Comparison of ENCODE assay signal across 25 mouse cellular contexts in genomic region chr9:110431241-110431640, GRCm38 (mm10). TPM values are rescaled to one million over a fixed set of nuclear protein-coding genes. Genes with fewer than 3 reads are reported as not detected.
DNase-seq lines count a peak whose midpoint lies in the region; ATAC-seq and TF ChIP-seq lines count a peak whose summit lies in the region.
"Had no signal": no experiment of that assay in that cellular context is flagged by ENCODE, and none has a peak within 500 bp of the region (broad histone marks: within the 10 kb centered on the region; RNA-seq: fewer than 3 reads in every experiment).

No protein-coding gene starts in this region.

- DNase-seq in forebrain, postnatal 0 days: peak; percentile 21
- no peak for DNase-seq in forebrain, embryonic 10.5 days (ENCODE audit: extremely low spot score, low spot score)
- peak; percentile 83 for DNase-seq in midbrain, embryonic 11.5 days (ENCODE audit: low spot score, missing footprints)
- peak; percentile 83 for DNase-seq in layer of hippocampus, adult 9-11 months
- no peak for DNase-seq in kidney, adult 9 months
- DNase-seq in midbrain, embryonic 10.5 days (ENCODE audit: low spot score): no peak
- DNase-seq: cerebellum, adult 11-12 months; heart, adult 18-20 months; kidney, adult 18-20 months; kidney, postnatal 14 days; liver, embryonic 13.5 days; thymus, adult 18-20 months had no signal

- H3K4me2 ChIP-seq in forebrain, postnatal 0 days (ENCODE audit: low read depth): no peak overlapping the region
- no peak overlapping the region for H3K4me2 ChIP-seq in midbrain, embryonic 11.5 days
- no peak overlapping the region for H3K4me2 ChIP-seq in midbrain, embryonic 16.5 days (ENCODE audit: low read length)
- H3K4me2 ChIP-seq: embryonic facial prominence, embryonic 12.5 days; heart, embryonic 15.5 days; liver, embryonic 13.5 days; lung, embryonic 15.5 days; midbrain, embryonic 15.5 days had no signal

- no peaks in the 10 kb centered on the region for H3K4me1 ChIP-seq in forebrain, postnatal 0 days (ENCODE audit: insufficient read depth)
- no peaks in the 10 kb centered on the region for H3K4me1 ChIP-seq in forebrain, embryonic 10.5 days
- H3K4me1 ChIP-seq in midbrain, embryonic 11.5 days (ENCODE audit: control insufficient read depth, insufficient read depth, low read length): no peaks in the 10 kb centered on the region
- no peaks in the 10 kb centered on the region for H3K4me1 ChIP-seq in midbrain, embryonic 16.5 days (ENCODE audit: control insufficient read depth, insufficient read depth, low read length)
- H3K4me1 ChIP-seq in olfactory bulb, adult 2 months (ENCODE audit: control insufficient read depth, insufficient read depth, low read length): peaks cover 2% of the 10 kb centered on the region; the same call in 1 of the 2 replicates
- H3K4me1 ChIP-seq in midbrain, embryonic 10.5 days: no peaks in the 10 kb centered on the region
- H3K4me1 ChIP-seq: embryonic facial prominence, embryonic 12.5 days; heart, embryonic 15.5 days; limb, embryonic 10.5 days; liver, embryonic 13.5 days; lung, embryonic 15.5 days; midbrain, embryonic 15.5 days had no signal

- WGBS in forebrain, postnatal 0 days: 66% methylated on average over 8 of the region's 8 CpGs
- WGBS in forebrain, embryonic 10.5 days: 87% methylated on average over 8 of the region's 8 CpGs
- 78% methylated on average over 8 of the region's 8 CpGs for WGBS in midbrain, embryonic 11.5 days
- WGBS in midbrain, embryonic 16.5 days: 76% methylated on average over 8 of the region's 8 CpGs
- WGBS in olfactory bulb, adult 2 months: 42% methylated on average over 8 of the region's 8 CpGs
- 80% methylated on average over 8 of the region's 8 CpGs for WGBS in midbrain, embryonic 10.5 days

- TF ChIP-seq POLR2A in olfactory bulb, adult 2 months (IDR thresholded peaks at IDR 0.05; ENCODE audit: insufficient read depth, low read depth, low read length): no peak

- H3K27me3 ChIP-seq in forebrain, postnatal 0 days (ENCODE audit: insufficient read depth, low read length): no peaks in the 10 kb centered on the region
- no peaks in the 10 kb centered on the region for H3K27me3 ChIP-seq in forebrain, embryonic 10.5 days (ENCODE audit: poor library complexity, severe bottlenecking)
- H3K27me3 ChIP-seq in midbrain, embryonic 11.5 days (ENCODE audit: control insufficient read depth, insufficient read depth, low read length): no peaks in the 10 kb centered on the region
- H3K27me3 ChIP-seq in midbrain, embryonic 16.5 days (ENCODE audit: control insufficient read depth, insufficient read depth, low read depth, low read length): no peaks in the 10 kb centered on the region
- H3K27me3 ChIP-seq in midbrain, embryonic 10.5 days (ENCODE audit: low read depth, poor library complexity, severe bottlenecking): no peaks in the 10 kb centered on the region
- H3K27me3 ChIP-seq: embryonic facial prominence, embryonic 12.5 days; heart, embryonic 15.5 days; liver, embryonic 13.5 days; lung, embryonic 15.5 days; midbrain, embryonic 15.5 days had no signal

- ATAC-seq in forebrain, postnatal 0 days: peak; percentile 55; the same call in 1 of the 2 replicates
- ATAC-seq in midbrain, embryonic 11.5 days (ENCODE audit: low FRiP score): no peak
- no peak for ATAC-seq in midbrain, embryonic 16.5 days
- ATAC-seq: CD4-positive, CD25-positive, alpha-beta regulatory T cell, adult 4 months; hindbrain, postnatal 0 days; midbrain, embryonic 15.5 days had no signal

- TF ChIP-seq CTCF in forebrain, postnatal 0 days (IDR thresholded peaks at IDR 0.05; ENCODE audit: low read depth): no peak
- TF ChIP-seq CTCF in olfactory bulb, adult 2 months (IDR thresholded peaks at IDR 0.05; ENCODE audit: insufficient read depth, low read depth, low read length): no peak

- no peak overlapping the region for H3K9ac ChIP-seq in forebrain, postnatal 0 days
- H3K9ac ChIP-seq in midbrain, embryonic 11.5 days (ENCODE audit: low read length): no peak overlapping the region
- no peak overlapping the region for H3K9ac ChIP-seq in midbrain, embryonic 16.5 days (ENCODE audit: low read depth, low read length)
- H3K9ac ChIP-seq: embryonic facial prominence, embryonic 12.5 days; heart, embryonic 15.5 days; liver, embryonic 13.5 days; lung, embryonic 15.5 days; midbrain, embryonic 15.5 days had no signal

- no peak overlapping the region for H3K4me3 ChIP-seq in forebrain, postnatal 0 days (ENCODE audit: low read depth, low read length)
- H3K4me3 ChIP-seq in forebrain, embryonic 10.5 days: no peak overlapping the region
- H3K4me3 ChIP-seq in midbrain, embryonic 11.5 days (ENCODE audit: low read depth, low read length): no peak overlapping the region
- H3K4me3 ChIP-seq in midbrain, embryonic 16.5 days (ENCODE audit: low read depth, low read length): no peak overlapping the region
- H3K4me3 ChIP-seq in olfactory bulb, adult 2 months (ENCODE audit: insufficient read depth, low read depth, low read length): no peak overlapping the region
- H3K4me3 ChIP-seq in midbrain, embryonic 10.5 days: no peak overlapping the region
- H3K4me3 ChIP-seq: embryonic facial prominence, embryonic 12.5 days; heart, embryonic 15.5 days; limb, embryonic 10.5 days; liver, embryonic 13.5 days; lung, embryonic 15.5 days; midbrain, embryonic 15.5 days had no signal

- no peaks in the 10 kb centered on the region for H3K9me3 ChIP-seq in forebrain, postnatal 0 days (ENCODE audit: low read length)
- H3K9me3 ChIP-seq in forebrain, embryonic 10.5 days: no peaks in the 10 kb centered on the region
- H3K9me3 ChIP-seq in midbrain, embryonic 11.5 days (ENCODE audit: control insufficient read depth, low read length): no peaks in the 10 kb centered on the region
- no peaks in the 10 kb centered on the region for H3K9me3 ChIP-seq in midbrain, embryonic 16.5 days (replicated peaks; ENCODE audit: control insufficient read depth, low read length, poor library complexity, severe bottlenecking)
- no peaks in the 10 kb centered on the region for H3K9me3 ChIP-seq in midbrain, embryonic 10.5 days (replicated peaks)
- H3K9me3 ChIP-seq: embryonic facial prominence, embryonic 12.5 days; G1E; heart, embryonic 15.5 days; limb, embryonic 10.5 days; liver, embryonic 13.5 days; lung, embryonic 15.5 days; midbrain, embryonic 15.5 days had no signal

- peaks cover 69% of the 10 kb centered on the region for H3K36me3 ChIP-seq in forebrain, postnatal 0 days (ENCODE audit: insufficient read depth)
- H3K36me3 ChIP-seq in forebrain, embryonic 10.5 days (replicated peaks): peaks cover 74% of the 10 kb centered on the region
- H3K36me3 ChIP-seq in midbrain, embryonic 11.5 days (ENCODE audit: control insufficient read depth, insufficient read depth, low read length): peaks cover 2% of the 10 kb centered on the region; the same call in 1 of the 2 replicates
- H3K36me3 ChIP-seq in midbrain, embryonic 16.5 days (ENCODE audit: control insufficient read depth, insufficient read depth, low read length): peaks cover 30% of the 10 kb centered on the region
- H3K36me3 ChIP-seq in midbrain, embryonic 10.5 days: peaks cover 69% of the 10 kb centered on the region

- no peak overlapping the region for H3K27ac ChIP-seq in forebrain, postnatal 0 days (ENCODE audit: low read depth, low read length)
- H3K27ac ChIP-seq in forebrain, embryonic 10.5 days: no peak overlapping the region
- no peak overlapping the region for H3K27ac ChIP-seq in midbrain, embryonic 11.5 days (ENCODE audit: low read depth, low read length)
- no peak overlapping the region for H3K27ac ChIP-seq in midbrain, embryonic 16.5 days (ENCODE audit: low read length)
- H3K27ac ChIP-seq in olfactory bulb, adult 2 months (ENCODE audit: insufficient read depth, low read depth, low read length): peak overlapping the region; percentile 39; the same call in 1 of the 2 replicates
- H3K27ac ChIP-seq in midbrain, embryonic 10.5 days (replicated peaks): no peak overlapping the region
- H3K27ac ChIP-seq: embryonic facial prominence, embryonic 12.5 days; heart, embryonic 15.5 days; hindbrain, postnatal 0 days; limb, embryonic 10.5 days; liver, embryonic 13.5 days; lung, embryonic 15.5 days; midbrain, embryonic 15.5 days had no signal

RNA-seq across cellular contexts. Expression of gene Ngp, which starts 11.7 kb away (rescaled TPM):
- 0.31 TPM in 1 of 2 replicates, not detected in the other for total RNA-seq in forebrain, postnatal 0 days (2014; rRNA removed)
- 1.4 and 2.9 TPM in 2 replicates for polyA plus RNA-seq in forebrain, postnatal 0 days (2015; fragmentation: Nextera tagmentation; extraction: Ambion mirVana)
- not detected in 2 replicates for polyA plus RNA-seq in forebrain, embryonic 10.5 days (2016; fragmentation: Nextera tagmentation; extraction: Ambion mirVana)
- polyA plus RNA-seq in midbrain, embryonic 11.5 days (2014; fragmentation: Nextera tagmentation; extraction: Ambion mirVana): 0.18 and 0.55 TPM in 2 replicates
- 0.80 and 1.4 TPM in 2 replicates for polyA plus RNA-seq in midbrain, embryonic 16.5 days (2015; fragmentation: Nextera tagmentation; extraction: Ambion mirVana)
- polyA plus RNA-seq in olfactory bulb, adult 2 months (2012; ENCODE audit: insufficient read depth, insufficient read length, low replicate concordance, missing spikeins): not detected in 2 replicates
- 0.12 TPM in 1 of 2 replicates, not detected in the other for polyA plus RNA-seq in midbrain, embryonic 10.5 days (2016; fragmentation: Nextera tagmentation; extraction: Ambion mirVana)
- total RNA-seq: adrenal gland, adult 18-20 months; gastrocnemius, adult 18-20 months; heart, adult 18-20 months had no signal
- polyA plus RNA-seq: CD4-positive, CD25-positive, alpha-beta regulatory T cell, adult 4 months; limb, embryonic 10.5 days; urinary bladder, adult 2 months had no signal

RNA-seq across cellular contexts. Expression of gene Ptpn23, which starts 23.2 kb away (rescaled TPM):
- total RNA-seq in forebrain, postnatal 0 days (2014; rRNA removed): 25.3 and 26.2 TPM in 2 replicates
- 7.8 and 10.2 TPM in 2 replicates for polyA plus RNA-seq in forebrain, postnatal 0 days (2015; fragmentation: Nextera tagmentation; extraction: Ambion mirVana)
- 15.1 and 15.2 TPM in 2 replicates for polyA plus RNA-seq in forebrain, embryonic 10.5 days (2016; fragmentation: Nextera tagmentation; extraction: Ambion mirVana)
- polyA plus RNA-seq in midbrain, embryonic 11.5 days (2014; fragmentation: Nextera tagmentation; extraction: Ambion mirVana): 12.9 and 13.8 TPM in 2 replicates
- 18.5 and 24.0 TPM in 2 replicates for polyA plus RNA-seq in midbrain, embryonic 16.5 days (2015; fragmentation: Nextera tagmentation; extraction: Ambion mirVana)
- polyA plus RNA-seq in olfactory bulb, adult 2 months (2012; ENCODE audit: insufficient read depth, insufficient read length, low replicate concordance, missing spikeins): not detected in 2 replicates
- 14.2 and 16.6 TPM in 2 replicates for polyA plus RNA-seq in midbrain, embryonic 10.5 days (2016; fragmentation: Nextera tagmentation; extraction: Ambion mirVana)

RNA-seq across cellular contexts. Expression of gene Klhl18, which starts 45.3 kb away (rescaled TPM):
- total RNA-seq in forebrain, postnatal 0 days (2014; rRNA removed): 28.2 and 36.8 TPM in 2 replicates
- 15.6 and 19.3 TPM in 2 replicates for polyA plus RNA-seq in forebrain, postnatal 0 days (2015; fragmentation: Nextera tagmentation; extraction: Ambion mirVana)
- 8.2 TPM in 2 replicates for polyA plus RNA-seq in forebrain, embryonic 10.5 days (2016; fragmentation: Nextera tagmentation; extraction: Ambion mirVana)
- polyA plus RNA-seq in midbrain, embryonic 11.5 days (2014; fragmentation: Nextera tagmentation; extraction: Ambion mirVana): 8.5 and 8.6 TPM in 2 replicates
- polyA plus RNA-seq in midbrain, embryonic 16.5 days (2015; fragmentation: Nextera tagmentation; extraction: Ambion mirVana): 29.1 and 32.2 TPM in 2 replicates
- not detected in 2 replicates for polyA plus RNA-seq in olfactory bulb, adult 2 months (2012; ENCODE audit: insufficient read depth, insufficient read length, low replicate concordance, missing spikeins)
- polyA plus RNA-seq in midbrain, embryonic 10.5 days (2016; fragmentation: Nextera tagmentation; extraction: Ambion mirVana): 9.1 and 10.8 TPM in 2 replicates

RNA-seq across cellular contexts. Expression of gene Kif9, which starts 45.5 kb away (rescaled TPM):
- 4.4 and 5.4 TPM in 2 replicates for total RNA-seq in forebrain, postnatal 0 days (2014; rRNA removed)
- 3.0 and 3.8 TPM in 2 replicates for polyA plus RNA-seq in forebrain, postnatal 0 days (2015; fragmentation: Nextera tagmentation; extraction: Ambion mirVana)
- 0.70 and 1.1 TPM in 2 replicates for polyA plus RNA-seq in forebrain, embryonic 10.5 days (2016; fragmentation: Nextera tagmentation; extraction: Ambion mirVana)
- polyA plus RNA-seq in midbrain, embryonic 11.5 days (2014; fragmentation: Nextera tagmentation; extraction: Ambion mirVana): 0.54 and 1.3 TPM in 2 replicates
- 4.7 and 5.4 TPM in 2 replicates for polyA plus RNA-seq in midbrain, embryonic 16.5 days (2015; fragmentation: Nextera tagmentation; extraction: Ambion mirVana)
- polyA plus RNA-seq in olfactory bulb, adult 2 months (2012; ENCODE audit: insufficient read depth, insufficient read length, low replicate concordance, missing spikeins): not detected in 2 replicates
- 1.1 and 1.3 TPM in 2 replicates for polyA plus RNA-seq in midbrain, embryonic 10.5 days (2016; fragmentation: Nextera tagmentation; extraction: Ambion mirVana)
- total RNA-seq: gastrocnemius, adult 18-20 months had no signal

Comparison
In these comparisons a context has a peak if more than half of its experiments do, and no peak if none do; other contexts are left out.
1. DNase-seq: peak in forebrain, postnatal 0 days (single experiment), midbrain, embryonic 11.5 days (single experiment) and layer of hippocampus, adult 9-11 months (single experiment); none in forebrain, embryonic 10.5 days (single experiment), kidney, adult 9 months (single experiment) and midbrain, embryonic 10.5 days (single experiment).